Mouse (Mus musculus): ENCODE measurements around the gene Hspa12a. TPM values are rescaled to one million over a fixed set of nuclear protein-coding genes. Genes with fewer than 3 reads are reported as not detected.
A peak's percentile ranks its signal among the peaks of the same experiment; 100 is the strongest.

Hspa12a gene
- polyA plus RNA-seq, 1 experiment from 2014 or later = 21.8 TPM

DNA sequence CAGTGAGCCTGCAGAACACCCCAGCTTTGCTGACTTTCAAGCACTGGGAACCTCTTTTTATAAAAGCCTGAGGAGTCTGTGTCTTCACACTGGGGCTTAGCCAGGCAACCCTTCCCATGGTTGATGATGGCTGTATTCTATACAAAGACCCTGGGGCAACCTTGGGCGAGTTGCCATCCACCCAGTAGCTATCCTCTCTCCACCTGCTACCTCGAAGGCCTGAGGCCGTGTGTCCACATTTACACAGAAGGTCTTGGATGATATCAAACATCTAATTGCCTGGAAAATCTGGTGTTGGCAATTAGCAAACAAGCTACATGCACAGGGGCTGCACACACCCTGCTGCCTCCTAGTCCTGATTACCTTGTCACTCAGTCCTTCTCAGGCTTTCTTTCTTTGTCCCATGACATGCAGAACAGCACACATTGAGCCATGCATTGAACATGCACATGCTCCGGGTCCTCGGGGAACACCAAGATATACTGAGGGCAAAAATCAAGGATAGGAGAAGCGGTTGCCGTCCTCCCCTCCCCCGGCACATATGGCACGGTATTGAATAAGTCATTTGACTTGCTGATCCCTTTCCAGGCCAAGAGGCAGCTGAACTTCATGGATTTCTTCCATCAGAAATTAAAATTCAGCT lies 112.1 kb downstream of the Hspa12a start:
- Histone ChIP-seq H3K27me3 (replicated peaks; ENCODE audit: control insufficient read depth, insufficient read depth, low read length) (no peaks in the 10 kb centered on the region), H3K27ac (ENCODE audit: low read depth, low read length) (peak overlapping the region; percentile 88), H3K4me3 (ENCODE audit: low read depth, low read length) (no peak overlapping the region), H3K36me3 (ENCODE audit: control insufficient read depth, insufficient read depth, low read length) (no peaks in the 10 kb centered on the region), H3K9ac (ENCODE audit: low read length) (no peak overlapping the region), H3K4me2 (ENCODE audit: low read length) (no peak overlapping the region), H3K4me1 (ENCODE audit: control insufficient read depth, insufficient read depth, low read length) (peaks cover 9% of the 10 kb centered on the region), H3K9me3 (replicated peaks; ENCODE audit: control insufficient read depth, low read length) (no peaks in the 10 kb centered on the region)
- ATAC-seq (peak; percentile 62), DNase-seq (ENCODE audit: low spot score) (peak; percentile 62)
- WGBS = 59% methylated on average over 9 of the region's 9 CpGs

DNA sequence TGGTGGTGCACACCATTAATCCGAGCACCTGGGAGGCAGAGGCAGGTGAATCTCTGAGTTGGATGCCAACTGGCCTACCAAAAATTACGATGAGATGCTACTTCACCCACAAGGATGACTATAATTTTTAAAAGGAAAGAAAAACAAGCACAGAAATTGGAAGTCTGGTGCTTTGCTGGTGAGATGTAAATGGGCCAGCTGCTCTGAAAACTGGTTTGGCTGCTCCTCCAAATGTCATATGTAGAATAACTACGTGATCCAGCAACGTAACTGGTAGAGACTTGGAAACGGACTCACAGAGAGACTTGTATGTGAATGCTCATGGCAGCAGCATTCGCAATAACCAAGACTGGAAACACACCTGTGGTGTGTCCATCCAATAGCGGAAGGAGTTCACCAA lies 113.3 kb downstream of the Hspa12a start:
- H3K4me3 ChIP-seq (ENCODE audit: low read depth, low read length) = no peak overlapping the region
- H3K36me3 ChIP-seq (ENCODE audit: control insufficient read depth, insufficient read depth, low read length) = 0 out of 2 replicates have a peak, but pooled peaks cover under 1% of the 10 kb centered on the region
- H3K4me2 ChIP-seq (ENCODE audit: low read length) = no peak overlapping the region
- ATAC-seq (peak; percentile 30; the same call in 1 of the 2 replicates), DNase-seq (ENCODE audit: low spot score) (peak; percentile 73)
- no peaks in the 10 kb centered on the region for H3K27me3 ChIP-seq (replicated peaks; ENCODE audit: control insufficient read depth, insufficient read depth, low read length)
- no peaks in the 10 kb centered on the region for H3K9me3 ChIP-seq (replicated peaks; ENCODE audit: control insufficient read depth, low read length)
- no peak overlapping the region for H3K9ac ChIP-seq (ENCODE audit: low read length)
- 80% methylated on average over 7 of the region's 7 CpGs for WGBS
- peak overlapping the region; percentile 88 for H3K27ac ChIP-seq (ENCODE audit: low read depth, low read length)
- H3K4me1 ChIP-seq (ENCODE audit: control insufficient read depth, insufficient read depth, low read length) = peaks cover 9% of the 10 kb centered on the region

DNA sequence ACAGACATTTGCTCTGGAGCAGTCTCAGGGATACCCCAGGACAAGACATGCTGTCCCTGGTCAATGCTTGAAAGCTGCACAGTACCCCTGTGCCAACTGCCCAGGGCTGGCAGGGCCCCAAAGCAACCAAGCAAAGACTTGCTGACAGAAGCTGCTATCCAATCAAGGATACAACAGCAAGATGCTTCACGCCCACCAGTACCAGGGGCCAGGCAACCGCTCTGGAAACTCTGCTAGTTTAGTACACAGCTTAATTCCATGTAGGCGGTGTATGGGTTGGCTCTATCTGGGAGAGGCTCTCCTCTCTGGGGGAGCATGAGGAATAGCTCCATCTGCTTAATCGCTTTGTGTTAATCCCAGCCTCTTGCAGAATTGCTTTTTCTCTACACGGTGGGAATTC lies 113.9 kb downstream of the Hspa12a start:
- WGBS = 58% methylated on average over 5 of the region's 5 CpGs
- Histone ChIP-seq H3K9ac (ENCODE audit: low read length) (no peak overlapping the region), H3K36me3 (ENCODE audit: control insufficient read depth, insufficient read depth, low read length) (0 out of 2 replicates have a peak, but pooled peaks cover 4% of the 10 kb centered on the region), H3K4me3 (ENCODE audit: low read depth, low read length) (no peak overlapping the region), H3K27ac (ENCODE audit: low read depth, low read length) (peak overlapping the region; percentile 88), H3K9me3 (replicated peaks; ENCODE audit: control insufficient read depth, low read length) (no peaks in the 10 kb centered on the region), H3K4me2 (ENCODE audit: low read length) (no peak overlapping the region), H3K4me1 (ENCODE audit: control insufficient read depth, insufficient read depth, low read length) (peaks cover 9% of the 10 kb centered on the region), H3K27me3 (replicated peaks; ENCODE audit: control insufficient read depth, insufficient read depth, low read length) (no peaks in the 10 kb centered on the region)
- ATAC-seq = peak; percentile 73; the same call in 1 of the 2 replicates
- peak; percentile 62 for DNase-seq (ENCODE audit: low spot score)

DNA sequence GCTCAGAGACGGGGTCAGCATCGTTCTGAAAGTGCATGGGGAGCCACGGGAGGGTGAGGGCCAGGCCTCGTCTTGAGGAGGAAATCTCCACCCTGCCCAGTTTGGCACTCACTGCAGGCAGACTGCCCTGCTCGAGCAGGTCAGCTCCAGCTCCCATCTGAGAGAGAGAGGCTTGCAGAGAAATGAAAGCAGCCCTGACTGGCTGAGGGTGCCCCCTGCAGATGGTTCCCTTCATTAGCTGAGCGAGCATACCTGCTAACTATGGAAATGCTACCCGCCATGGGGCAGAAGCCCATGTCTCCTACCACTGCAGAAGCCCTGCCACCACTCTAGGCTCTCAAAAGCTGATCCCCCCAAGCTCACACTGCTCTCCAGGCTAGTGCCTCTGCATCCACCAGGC lies 115.8 kb downstream of the Hspa12a start:
- no peak overlapping the region for H3K9ac ChIP-seq (ENCODE audit: low read length)
- DNase-seq (ENCODE audit: low spot score) (no peak), ATAC-seq (no peak)
- H3K36me3 ChIP-seq (ENCODE audit: control insufficient read depth, insufficient read depth, low read length) = 0 out of 2 replicates have a peak, but pooled peaks cover 4% of the 10 kb centered on the region
- no peak overlapping the region for H3K4me3 ChIP-seq (ENCODE audit: low read depth, low read length)
- peaks cover 9% of the 10 kb centered on the region for H3K4me1 ChIP-seq (ENCODE audit: control insufficient read depth, insufficient read depth, low read length)
- no peaks in the 10 kb centered on the region for H3K27me3 ChIP-seq (replicated peaks; ENCODE audit: control insufficient read depth, insufficient read depth, low read length)
- H3K9me3 ChIP-seq (replicated peaks; ENCODE audit: control insufficient read depth, low read length) = no peaks in the 10 kb centered on the region
- H3K4me2 ChIP-seq (ENCODE audit: low read length) = no peak overlapping the region
- 56% methylated on average over 7 of the region's 7 CpGs for WGBS
- H3K27ac ChIP-seq (ENCODE audit: low read depth, low read length) = no peak overlapping the region

DNA sequence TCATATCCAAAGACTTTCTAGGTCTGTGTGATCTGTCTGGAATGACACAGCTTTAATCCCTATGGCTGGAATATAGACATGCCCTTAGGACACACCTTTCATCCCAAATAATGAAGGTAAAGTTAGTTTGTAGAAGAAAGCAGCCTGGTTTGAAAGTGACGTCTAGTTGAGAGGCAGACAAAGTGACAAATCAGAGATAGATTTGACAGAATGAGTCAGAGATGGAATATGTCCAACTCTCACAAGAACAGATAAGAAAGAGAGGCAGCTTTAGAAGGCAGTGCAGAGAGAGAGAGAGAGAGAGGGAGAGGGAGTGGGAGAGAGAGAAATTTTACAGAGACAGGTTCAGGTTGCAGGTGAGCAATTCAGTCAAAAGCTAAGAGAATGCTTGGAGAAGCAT lies 119.1 kb downstream of the Hspa12a start:
- Histone ChIP-seq H3K27ac (ENCODE audit: low read depth, low read length) (no peak overlapping the region), H3K36me3 (ENCODE audit: control insufficient read depth, insufficient read depth, low read length) (0 out of 2 replicates have a peak, but pooled peaks cover 4% of the 10 kb centered on the region), H3K9ac (ENCODE audit: low read length) (no peak overlapping the region), H3K9me3 (replicated peaks; ENCODE audit: control insufficient read depth, low read length) (no peaks in the 10 kb centered on the region), H3K27me3 (replicated peaks; ENCODE audit: control insufficient read depth, insufficient read depth, low read length) (no peaks in the 10 kb centered on the region), H3K4me2 (ENCODE audit: low read length) (no peak overlapping the region), H3K4me3 (ENCODE audit: low read depth, low read length) (no peak overlapping the region), H3K4me1 (ENCODE audit: control insufficient read depth, insufficient read depth, low read length) (no peaks in the 10 kb centered on the region; the same call in 1 of the 2 replicates)
- ATAC-seq = no peak
- 57% methylated on average over 1 of the region's 1 CpGs for WGBS
- DNase-seq (ENCODE audit: low spot score) = no peak

- H3K27ac ChIP-seq (ENCODE audit: low read depth, low read length) = no peak overlapping the region
- ATAC-seq = no peak
These were observed 120.2 kb downstream of the Hspa12a start for GRCm38 (mm10) chr19:58823301-58823700.

GRCm38 (mm10) chr19:58822454-58823200 lies 120.8 kb downstream of the Hspa12a start:
- 87% methylated on average over 20 of the region's 20 CpGs for WGBS
- H3K4me3 ChIP-seq (ENCODE audit: low read depth, low read length) = no peak overlapping the region
- no peak for ATAC-seq
- no peak overlapping the region for H3K4me2 ChIP-seq (ENCODE audit: low read length)
- 0 out of 2 replicates have a peak, but pooled peaks cover 4% of the 10 kb centered on the region for H3K36me3 ChIP-seq (ENCODE audit: control insufficient read depth, insufficient read depth, low read length)
- no peak overlapping the region for H3K27ac ChIP-seq (ENCODE audit: low read depth, low read length)
- no peaks in the 10 kb centered on the region for H3K9me3 ChIP-seq (replicated peaks; ENCODE audit: control insufficient read depth, low read length)
- no peaks in the 10 kb centered on the region for H3K27me3 ChIP-seq (replicated peaks; ENCODE audit: control insufficient read depth, insufficient read depth, low read length)
- no peaks in the 10 kb centered on the region for H3K4me1 ChIP-seq (ENCODE audit: control insufficient read depth, insufficient read depth, low read length)
- no peak for DNase-seq (ENCODE audit: low spot score)
- no peak overlapping the region for H3K9ac ChIP-seq (ENCODE audit: low read length)

More at GRCm38 (mm10) chr19:58823301-58823700, 120.2 kb downstream of the Hspa12a start:
- Histone ChIP-seq H3K36me3 (ENCODE audit: control insufficient read depth, insufficient read depth, low read length) (0 out of 2 replicates have a peak, but pooled peaks cover 4% of the 10 kb centered on the region), H3K27me3 (replicated peaks; ENCODE audit: control insufficient read depth, insufficient read depth, low read length) (no peaks in the 10 kb centered on the region), H3K9me3 (replicated peaks; ENCODE audit: control insufficient read depth, low read length) (no peaks in the 10 kb centered on the region), H3K4me2 (ENCODE audit: low read length) (no peak overlapping the region), H3K9ac (ENCODE audit: low read length) (no peak overlapping the region), H3K4me3 (ENCODE audit: low read depth, low read length) (no peak overlapping the region), H3K4me1 (ENCODE audit: control insufficient read depth, insufficient read depth, low read length) (no peaks in the 10 kb centered on the region)
- DNase-seq (ENCODE audit: low spot score) = no peak
- WGBS = 94% methylated on average over 3 of the region's 3 CpGs

GRCm38 (mm10) chr19:58818571-58819415 lies 124.7 kb downstream of the Hspa12a start:
- H3K4me2 ChIP-seq (ENCODE audit: low read length) = no peak overlapping the region
- no peaks in the 10 kb centered on the region for H3K27me3 ChIP-seq (replicated peaks; ENCODE audit: control insufficient read depth, insufficient read depth, low read length)
- H3K27ac ChIP-seq (ENCODE audit: low read depth, low read length) = no peak overlapping the region
- ATAC-seq (no peak), DNase-seq (ENCODE audit: low spot score) (no peak)
- H3K36me3 ChIP-seq (ENCODE audit: control insufficient read depth, insufficient read depth, low read length) = no peaks in the 10 kb centered on the region
- WGBS = 83% methylated on average over 14 of the region's 14 CpGs
- no peaks in the 10 kb centered on the region for H3K9me3 ChIP-seq (replicated peaks; ENCODE audit: control insufficient read depth, low read length)
- no peak overlapping the region for H3K9ac ChIP-seq (ENCODE audit: low read length)
- no peaks in the 10 kb centered on the region for H3K4me1 ChIP-seq (ENCODE audit: control insufficient read depth, insufficient read depth, low read length)
- no peak overlapping the region for H3K4me3 ChIP-seq (ENCODE audit: low read depth, low read length)
